Mouse (Mus musculus): ENCODE data around the gene Samd5.

Gene Samd5

GRCm38 (mm10) chr10:9586328-9586727 lies 88.7 kb downstream of the Samd5 start:
- no peak for ATAC-seq (ENCODE audit: insufficient number of reproducible peaks, low FRiP score, low TSS enrichment)

GRCm38 (mm10) chr10:9579374-9579773 lies 95.6 kb downstream of the Samd5 start:
- no peak for ATAC-seq (ENCODE audit: insufficient number of reproducible peaks, low FRiP score, low TSS enrichment)

- ATAC-seq (ENCODE audit: insufficient number of reproducible peaks, low FRiP score, low TSS enrichment), result peak; percentile 62
These were observed 99.4 kb downstream of the Samd5 start for GRCm38 (mm10) chr10:9575605-9576004.

GRCm38 (mm10) chr10:9574135-9574534 lies 100.9 kb downstream of the Samd5 start:
- ATAC-seq (ENCODE audit: insufficient number of reproducible peaks, low FRiP score, low TSS enrichment), result no peak
